Mouse (Mus musculus): ENCODE results near the gene Men1. TPM values are rescaled to one million over a fixed set of nuclear protein-coding genes. Genes with fewer than 3 reads are reported as not detected.
"Not testable (repeated sequence)": the region's sequence is repeated elsewhere in the genome, so short reads cannot be mapped to it uniquely, and the experiment has no call there.

The Men1 gene
- polyA plus RNA-seq (2012; rRNA removed) = 23.6 and 38.5 TPM in 2 replicates

GRCm38 (mm10) chr19:6334673-6335457 is at the start of gene Men1:
Gene Men1 (plus strand): TSS chr19:6334979.
- Histone ChIP-seq H3K4me1 (ENCODE audit: control insufficient read depth, insufficient read depth, insufficient read length, low read length) (peaks cover 7% of the 10 kb centered on the region), H3K27ac (ENCODE audit: insufficient read depth, low read depth, low read length) (peak within 1 kb of the TSS; percentile 48), H3K36me3 (ENCODE audit: control insufficient read depth, insufficient read depth, low read length) (peaks cover 20% of the 10 kb centered on the region), H3K27me3 (ENCODE audit: control insufficient read depth, insufficient read depth, low read length) (no peaks in the 10 kb centered on the region), H3K4me3 (ENCODE audit: low read depth, low read length) (peak within 1 kb of the TSS; percentile 81)
- WGBS = under 1% methylated on average over 43 of the region's 43 CpGs
- TF ChIP-seq POLR2A (IDR thresholded peaks at IDR 0.05; ENCODE audit: low read depth, low read length) = 0 out of 2 replicates have a peak, but pooled peaks have one; percentile 39
- TF ChIP-seq CTCF (IDR thresholded peaks at IDR 0.05; ENCODE audit: extremely low read depth, insufficient read length, insufficient replicate concordance, low read depth, low read length) = no peak

- TF ChIP-seq CTCF (IDR thresholded peaks at IDR 0.05; ENCODE audit: extremely low read depth, insufficient read length, insufficient replicate concordance, low read depth, low read length) (no peak), POLR2A (IDR thresholded peaks at IDR 0.05; ENCODE audit: low read depth, low read length) (peak; percentile 25; the same call in 1 of the 2 replicates)
- peaks cover 63% of the 10 kb centered on the region for H3K36me3 ChIP-seq (ENCODE audit: control insufficient read depth, insufficient read depth, low read length)
- peaks cover 34% of the 10 kb centered on the region for H3K4me1 ChIP-seq (ENCODE audit: control insufficient read depth, insufficient read depth, insufficient read length, low read length)
- WGBS = 29% methylated on average over 8 of the region's 8 CpGs
- peak overlapping the region; percentile 93 for H3K27ac ChIP-seq (ENCODE audit: insufficient read depth, low read depth, low read length)
- H3K27me3 ChIP-seq (ENCODE audit: control insufficient read depth, insufficient read depth, low read length) = no peaks in the 10 kb centered on the region
- 0 out of 2 replicates have a peak overlapping the region, but pooled peaks have one; percentile 1 for H3K4me3 ChIP-seq (ENCODE audit: low read depth, low read length)
Observed at GRCm38 (mm10) chr19:6285226-6285625, 49.6 kb upstream of the Men1 start.

GRCm38 (mm10) chr19:6285632-6286433 is 48.9 kb upstream of the Men1 start:
- TF ChIP-seq CTCF (IDR thresholded peaks at IDR 0.05; ENCODE audit: extremely low read depth, insufficient read length, insufficient replicate concordance, low read depth, low read length) (no peak), POLR2A (IDR thresholded peaks at IDR 0.05; ENCODE audit: low read depth, low read length) (no peak)
- peaks cover 32% of the 10 kb centered on the region for H3K4me1 ChIP-seq (ENCODE audit: control insufficient read depth, insufficient read depth, insufficient read length, low read length)
- 43% methylated on average over 7 of the region's 7 CpGs for WGBS
- H3K36me3 ChIP-seq (ENCODE audit: control insufficient read depth, insufficient read depth, low read length) = peaks cover 59% of the 10 kb centered on the region
- H3K27me3 ChIP-seq (ENCODE audit: control insufficient read depth, insufficient read depth, low read length) = no peaks in the 10 kb centered on the region
- no peak overlapping the region for H3K4me3 ChIP-seq (ENCODE audit: low read depth, low read length)
- peak overlapping the region; percentile 93 for H3K27ac ChIP-seq (ENCODE audit: insufficient read depth, low read depth, low read length)

- Histone ChIP-seq H3K4me1 (ENCODE audit: control insufficient read depth, insufficient read depth, insufficient read length, low read length) (peaks cover 36% of the 10 kb centered on the region), H3K4me3 (ENCODE audit: low read depth, low read length) (no peak overlapping the region), H3K27ac (ENCODE audit: insufficient read depth, low read depth, low read length) (peak overlapping the region; percentile 93), H3K36me3 (ENCODE audit: control insufficient read depth, insufficient read depth, low read length) (peaks cover 51% of the 10 kb centered on the region), H3K27me3 (ENCODE audit: control insufficient read depth, insufficient read depth, low read length) (no peaks in the 10 kb centered on the region)
- WGBS = 81% methylated on average over 19 of the region's 19 CpGs
- TF ChIP-seq POLR2A (IDR thresholded peaks at IDR 0.05; ENCODE audit: low read depth, low read length) = no peak
- TF ChIP-seq CTCF (IDR thresholded peaks at IDR 0.05; ENCODE audit: extremely low read depth, insufficient read length, insufficient replicate concordance, low read depth, low read length) = no peak
Observed at GRCm38 (mm10) chr19:6286434-6287401, 48.1 kb upstream of the Men1 start.

GRCm38 (mm10) chr19:6288236-6288894 is 46.4 kb upstream of the Men1 start:
- H3K4me1 ChIP-seq (ENCODE audit: control insufficient read depth, insufficient read depth, insufficient read length, low read length) = peaks cover 47% of the 10 kb centered on the region
- TF ChIP-seq POLR2A (IDR thresholded peaks at IDR 0.05; ENCODE audit: low read depth, low read length) (no peak), CTCF (IDR thresholded peaks at IDR 0.05; ENCODE audit: extremely low read depth, insufficient read length, insufficient replicate concordance, low read depth, low read length) (no peak)
- 62% methylated on average over 13 of the region's 13 CpGs for WGBS
- H3K27ac ChIP-seq (ENCODE audit: insufficient read depth, low read depth, low read length) = no peak overlapping the region
- no peaks in the 10 kb centered on the region for H3K27me3 ChIP-seq (ENCODE audit: control insufficient read depth, insufficient read depth, low read length)
- H3K36me3 ChIP-seq (ENCODE audit: control insufficient read depth, insufficient read depth, low read length) = peaks cover 41% of the 10 kb centered on the region
- H3K4me3 ChIP-seq (ENCODE audit: low read depth, low read length) = no peak overlapping the region

- TF ChIP-seq CTCF (IDR thresholded peaks at IDR 0.05; ENCODE audit: extremely low read depth, insufficient read length, insufficient replicate concordance, low read depth, low read length) (no peak), POLR2A (IDR thresholded peaks at IDR 0.05; ENCODE audit: low read depth, low read length) (no peak)
- H3K4me3 ChIP-seq (ENCODE audit: low read depth, low read length) = no peak overlapping the region
- 96% methylated on average over 14 of the region's 14 CpGs for WGBS
- peak overlapping the region; percentile 62 for H3K27ac ChIP-seq (ENCODE audit: insufficient read depth, low read depth, low read length)
- H3K4me1 ChIP-seq (ENCODE audit: control insufficient read depth, insufficient read depth, insufficient read length, low read length) = peaks cover 52% of the 10 kb centered on the region
- H3K27me3 ChIP-seq (ENCODE audit: control insufficient read depth, insufficient read depth, low read length) = no peaks in the 10 kb centered on the region
- H3K36me3 ChIP-seq (ENCODE audit: control insufficient read depth, insufficient read depth, low read length) = peaks cover 45% of the 10 kb centered on the region
Observed at GRCm38 (mm10) chr19:6289696-6290238, 45.0 kb upstream of the Men1 start.

- H3K4me3 ChIP-seq (ENCODE audit: low read depth, low read length); H3K27me3 ChIP-seq (ENCODE audit: control insufficient read depth, insufficient read depth, low read length): not testable (repeated sequence)
- Histone ChIP-seq H3K27ac (ENCODE audit: insufficient read depth, low read depth, low read length) (peak overlapping the region; percentile 98), H3K4me1 (ENCODE audit: control insufficient read depth, insufficient read depth, insufficient read length, low read length) (peaks cover 48% of the 10 kb centered on the region), H3K36me3 (ENCODE audit: control insufficient read depth, insufficient read depth, low read length) (peaks cover 53% of the 10 kb centered on the region)
- WGBS = 70% methylated on average over 6 of the region's 6 CpGs
Observed at GRCm38 (mm10) chr19:6290720-6291116, 44.1 kb upstream of the Men1 start.
